Mouse (Mus musculus): ENCODE data around the gene Guk1.
A peak's percentile ranks its signal among the peaks of the same experiment; 100 is the strongest.

Gene Guk1

GRCm38 (mm10) chr11:59182864-59183331 is 9.1 kb downstream of the Guk1 start, which contains the start of gene Gjc2:
Gene Gjc2 (minus strand): TSS chr11:59183213.
- H3K27me3 ChIP-seq (ENCODE audit: insufficient read depth, low read length), result peaks cover 18% of the 10 kb centered on the region

GRCm38 (mm10) chr11:59176921-59177320 is 15.1 kb downstream of the Guk1 start:
- H3K4me3 ChIP-seq (replicated peaks; ENCODE audit: low read length), result peak overlapping the region; percentile 73
- TF ChIP-seq NANOG (IDR thresholded peaks at IDR 0.05; ENCODE audit: borderline replicate concordance, low read length) (no peak), CTCF (conservative IDR thresholded peaks at IDR 0.05; ENCODE audit: low read length) (no peak), POU5F1 (IDR thresholded peaks at IDR 0.05; ENCODE audit: borderline replicate concordance, low read length) (no peak)
- peaks cover 9% of the 10 kb centered on the region for H3K4me1 ChIP-seq (replicated peaks; ENCODE audit: low read depth, low read length)
- H3K9me3 ChIP-seq (ENCODE audit: low read length), result no peaks in the 10 kb centered on the region
- peaks cover 66% of the 10 kb centered on the region for H3K27me3 ChIP-seq (ENCODE audit: insufficient read depth, low read length)
- H3K36me3 ChIP-seq (ENCODE audit: insufficient read depth, low read length), result peaks cover 5% of the 10 kb centered on the region; the same call in 1 of the 2 replicates

More at GRCm38 (mm10) chr11:59182864-59183331, 9.1 kb downstream of the Guk1 start, which contains the start of gene Gjc2:
- TF ChIP-seq CTCF (conservative IDR thresholded peaks at IDR 0.05; ENCODE audit: low read length) (no peak), POU5F1 (IDR thresholded peaks at IDR 0.05; ENCODE audit: borderline replicate concordance, low read length) (no peak), NANOG (IDR thresholded peaks at IDR 0.05; ENCODE audit: borderline replicate concordance, low read length) (no peak)
- peaks cover 34% of the 10 kb centered on the region for H3K4me1 ChIP-seq (replicated peaks; ENCODE audit: low read depth, low read length)
- no peaks in the 10 kb centered on the region for H3K9me3 ChIP-seq (ENCODE audit: low read length)
- H3K4me3 ChIP-seq (replicated peaks; ENCODE audit: low read length), result no peak within 1 kb of the TSS
- peaks cover 63% of the 10 kb centered on the region for H3K36me3 ChIP-seq (ENCODE audit: insufficient read depth, low read length)

- peaks cover under 1% of the 10 kb centered on the region; the same call in 1 of the 2 replicates for H3K36me3 ChIP-seq (ENCODE audit: insufficient read depth, low read length)
- peaks cover 67% of the 10 kb centered on the region for H3K27me3 ChIP-seq (ENCODE audit: insufficient read depth, low read length)
- H3K4me3 ChIP-seq (replicated peaks; ENCODE audit: low read length), result peak overlapping the region; percentile 73
- no peak for TF ChIP-seq CTCF (conservative IDR thresholded peaks at IDR 0.05; ENCODE audit: low read length)
- TF ChIP-seq POU5F1 (IDR thresholded peaks at IDR 0.05; ENCODE audit: borderline replicate concordance, low read length), result no peak
- TF ChIP-seq NANOG (IDR thresholded peaks at IDR 0.05; ENCODE audit: borderline replicate concordance, low read length), result no peak
- H3K9me3 ChIP-seq (ENCODE audit: low read length), result no peaks in the 10 kb centered on the region
- H3K4me1 ChIP-seq (replicated peaks; ENCODE audit: low read depth, low read length), result peaks cover 9% of the 10 kb centered on the region
Measured at GRCm38 (mm10) chr11:59176475-59176874, 15.5 kb downstream of the Guk1 start.

GRCm38 (mm10) chr11:59174189-59174838 is 17.7 kb downstream of the Guk1 start:
- no peak overlapping the region for H3K4me3 ChIP-seq (replicated peaks; ENCODE audit: low read length)
- no peaks in the 10 kb centered on the region for H3K36me3 ChIP-seq (ENCODE audit: insufficient read depth, low read length)
- peaks cover 9% of the 10 kb centered on the region for H3K4me1 ChIP-seq (replicated peaks; ENCODE audit: low read depth, low read length)
- TF ChIP-seq CTCF (conservative IDR thresholded peaks at IDR 0.05; ENCODE audit: low read length), result no peak
- TF ChIP-seq POU5F1 (IDR thresholded peaks at IDR 0.05; ENCODE audit: borderline replicate concordance, low read length), result no peak
- no peak for TF ChIP-seq NANOG (IDR thresholded peaks at IDR 0.05; ENCODE audit: borderline replicate concordance, low read length)
- peaks cover 62% of the 10 kb centered on the region for H3K27me3 ChIP-seq (ENCODE audit: insufficient read depth, low read length)
- H3K9me3 ChIP-seq (ENCODE audit: low read length), result no peaks in the 10 kb centered on the region

GRCm38 (mm10) chr11:59170549-59170948 is 21.5 kb downstream of the Guk1 start:
- H3K9me3 ChIP-seq (ENCODE audit: low read length), result no peaks in the 10 kb centered on the region
- peaks cover 25% of the 10 kb centered on the region for H3K27me3 ChIP-seq (ENCODE audit: insufficient read depth, low read length)
- no peaks in the 10 kb centered on the region for H3K36me3 ChIP-seq (ENCODE audit: insufficient read depth, low read length)
- H3K4me1 ChIP-seq (replicated peaks; ENCODE audit: low read depth, low read length), result peaks cover 10% of the 10 kb centered on the region
- H3K4me3 ChIP-seq (replicated peaks; ENCODE audit: low read length), result no peak overlapping the region
- TF ChIP-seq POU5F1 (IDR thresholded peaks at IDR 0.05; ENCODE audit: borderline replicate concordance, low read length), result no peak
- no peak for TF ChIP-seq NANOG (IDR thresholded peaks at IDR 0.05; ENCODE audit: borderline replicate concordance, low read length)
- no peak for TF ChIP-seq CTCF (conservative IDR thresholded peaks at IDR 0.05; ENCODE audit: low read length)

- Histone ChIP-seq H3K27me3 (ENCODE audit: insufficient read depth, low read length) (peaks cover 18% of the 10 kb centered on the region), H3K36me3 (ENCODE audit: insufficient read depth, low read length) (no peaks in the 10 kb centered on the region), H3K4me3 (replicated peaks; ENCODE audit: low read length) (no peak overlapping the region), H3K9me3 (ENCODE audit: low read length) (no peaks in the 10 kb centered on the region), H3K4me1 (replicated peaks; ENCODE audit: low read depth, low read length) (peaks cover 10% of the 10 kb centered on the region)
- TF ChIP-seq CTCF (conservative IDR thresholded peaks at IDR 0.05; ENCODE audit: low read length), result no peak
- TF ChIP-seq NANOG (IDR thresholded peaks at IDR 0.05; ENCODE audit: borderline replicate concordance, low read length), result no peak
- no peak for TF ChIP-seq POU5F1 (IDR thresholded peaks at IDR 0.05; ENCODE audit: borderline replicate concordance, low read length)
Measured at GRCm38 (mm10) chr11:59169807-59170206, 22.2 kb downstream of the Guk1 start.

- H3K9me3 ChIP-seq (ENCODE audit: low read length), result no peaks in the 10 kb centered on the region
Measured at GRCm38 (mm10) chr11:59165616-59166241, 26.3 kb downstream of the Guk1 start.

GRCm38 (mm10) chr11:59164384-59164783 is 27.6 kb downstream of the Guk1 start:
- H3K36me3 ChIP-seq (ENCODE audit: insufficient read depth, low read length), result no peaks in the 10 kb centered on the region

More at GRCm38 (mm10) chr11:59165616-59166241, 26.3 kb downstream of the Guk1 start:
- no peaks in the 10 kb centered on the region for H3K36me3 ChIP-seq (ENCODE audit: insufficient read depth, low read length)
- peaks cover 30% of the 10 kb centered on the region for H3K4me1 ChIP-seq (replicated peaks; ENCODE audit: low read depth, low read length)
- no peaks in the 10 kb centered on the region for H3K27me3 ChIP-seq (ENCODE audit: insufficient read depth, low read length)
- no peak for TF ChIP-seq POU5F1 (IDR thresholded peaks at IDR 0.05; ENCODE audit: borderline replicate concordance, low read length)
- TF ChIP-seq CTCF (conservative IDR thresholded peaks at IDR 0.05; ENCODE audit: low read length), result no peak
- no peak for TF ChIP-seq NANOG (IDR thresholded peaks at IDR 0.05; ENCODE audit: borderline replicate concordance, low read length)
- H3K4me3 ChIP-seq (replicated peaks; ENCODE audit: low read length), result no peak overlapping the region

More at GRCm38 (mm10) chr11:59164384-59164783, 27.6 kb downstream of the Guk1 start:
- peaks cover 36% of the 10 kb centered on the region for H3K4me1 ChIP-seq (replicated peaks; ENCODE audit: low read depth, low read length)
- H3K9me3 ChIP-seq (ENCODE audit: low read length), result no peaks in the 10 kb centered on the region
- peak overlapping the region; percentile 87 for H3K4me3 ChIP-seq (replicated peaks; ENCODE audit: low read length)
- H3K27me3 ChIP-seq (ENCODE audit: insufficient read depth, low read length), result no peaks in the 10 kb centered on the region
- TF ChIP-seq NANOG (IDR thresholded peaks at IDR 0.05; ENCODE audit: borderline replicate concordance, low read length) (no peak), CTCF (conservative IDR thresholded peaks at IDR 0.05; ENCODE audit: low read length) (no peak), POU5F1 (IDR thresholded peaks at IDR 0.05; ENCODE audit: borderline replicate concordance, low read length) (no peak)

All from E14TG2a.4 (cell line).